Mouse (Mus musculus) brain, embryonic 14.5 days (tissue): Measurements from ENCODE around the gene Mdh2.

ENCODE experiments used
- CTCF ChIP-seq: fragments of 200-500 bp; IDR thresholded peaks from 2 replicates; pipeline ENCODE4 v1.5.1; 2012; ENCODE audit warnings: inconsistent platforms, mild to moderate bottlenecking, moderate library complexity, borderline replicate concordance; ENCODE audit not compliant: insufficient read depth, insufficient read length; ENCODE audit errors: extremely low read depth
- POLR2A ChIP-seq: fragments of 200-500 bp; IDR thresholded peaks from 2 replicates; pipeline ENCODE4 v1.6.1; 2012; ENCODE audit warnings: mild to moderate bottlenecking, inconsistent platforms, borderline replicate concordance; ENCODE audit not compliant: poor library complexity, insufficient read depth, insufficient read length, severe bottlenecking; ENCODE audit errors: extremely low read depth

GRCm38 (mm10) chr5:135812991-135813390 lies 34.7 kb downstream of the Mdh2 start:
- TF ChIP-seq CTCF, result no peak
- no peak for TF ChIP-seq POLR2A
